Mouse (Mus musculus): ENCODE measurements around the gene Ubxn11. TPM values are rescaled to one million over a fixed set of nuclear protein-coding genes. Genes with fewer than 3 reads are reported as not detected.
A peak's percentile ranks its signal among the peaks of the same experiment; 100 is the strongest.

The Ubxn11 gene
- total and polyA plus RNA-seq, 3 experiments, result 5.4 to 11.9 TPM; not detected in 1

- H3K27me3 ChIP-seq (ENCODE audit: control insufficient read depth in 1 of 2, insufficient read depth in 2 of 2, low read length in 2 of 2), result no peaks in the 10 kb centered on the region
- peaks cover 0 to 5% of the 10 kb centered on the region in 2 experiments; a peak in 1 of 4 replicates for H3K4me1 ChIP-seq (ENCODE audit: control insufficient read depth in 1 of 2, insufficient read depth in 2 of 2, low read length in 2 of 2)
- TF ChIP-seq GABPA (IDR thresholded peaks at IDR 0.05; ENCODE audit: low read depth, low read length) (no peak), ZC3H11A (IDR thresholded peaks at IDR 0.05; ENCODE audit: low read depth, low read length) (no peak), CHD2 (IDR thresholded peaks at IDR 0.05; ENCODE audit: low read length) (no peak), MAX (IDR thresholded peaks at IDR 0.05; ENCODE audit: low read length) (no peak), BHLHE40 (IDR thresholded peaks at IDR 0.05; ENCODE audit: borderline replicate concordance, low read depth, low read length) (no peak), MYB (IDR thresholded peaks at IDR 0.05; ENCODE audit: low read depth, low read length) (no peak), EP300 (IDR thresholded peaks at IDR 0.05; ENCODE audit: low read depth in 1 of 2, low read length in 2 of 2) (no peak), POLR2AphosphoS5 (IDR thresholded peaks at IDR 0.05; ENCODE audit: borderline replicate concordance, low read depth, low read length) (no peak), TCF12 (IDR thresholded peaks at IDR 0.05; ENCODE audit: low read depth, low read length) (no peak), TBP (IDR thresholded peaks at IDR 0.05; ENCODE audit: low read depth, low read length) (no peak), USF1 (IDR thresholded peaks at IDR 0.05; ENCODE audit: low read depth, low read length) (no peak), ZMIZ1 (IDR thresholded peaks at IDR 0.05; ENCODE audit: low read depth, low read length) (no peak), UBTF (IDR thresholded peaks at IDR 0.05; ENCODE audit: borderline replicate concordance, insufficient read depth, low read depth, low read length) (no peak)
- DNase-seq (ENCODE audit: low read depth, low spot score), result no peak
- H3K79me2 ChIP-seq (ENCODE audit: control insufficient read depth, insufficient read depth, low read length, poor library complexity), result no peaks in the 10 kb centered on the region
- no peaks in the 10 kb centered on the region for H3K9me3 ChIP-seq (replicated peaks; ENCODE audit: insufficient read depth, low read length)
- no peaks in the 10 kb centered on the region for H3K36me3 ChIP-seq (ENCODE audit: control insufficient read depth in 1 of 2, insufficient read depth in 2 of 2, low read length in 2 of 2)
- no peak overlapping the region for H3K27ac ChIP-seq (ENCODE audit: control insufficient read depth, low read depth, low read length)
- H3K9ac ChIP-seq (ENCODE audit: control insufficient read depth, low read depth, low read length, poor library complexity, severe bottlenecking), result no peak overlapping the region
- no peak overlapping the region for H3K4me3 ChIP-seq (ENCODE audit: control insufficient read depth in 1 of 2, insufficient read depth in 1 of 2, low read depth in 2 of 2, low read length in 2 of 2)
Measured at GRCm38 (mm10) chr4:134089029-134089428, 13.3 kb upstream of the Ubxn11 start.

DNA sequence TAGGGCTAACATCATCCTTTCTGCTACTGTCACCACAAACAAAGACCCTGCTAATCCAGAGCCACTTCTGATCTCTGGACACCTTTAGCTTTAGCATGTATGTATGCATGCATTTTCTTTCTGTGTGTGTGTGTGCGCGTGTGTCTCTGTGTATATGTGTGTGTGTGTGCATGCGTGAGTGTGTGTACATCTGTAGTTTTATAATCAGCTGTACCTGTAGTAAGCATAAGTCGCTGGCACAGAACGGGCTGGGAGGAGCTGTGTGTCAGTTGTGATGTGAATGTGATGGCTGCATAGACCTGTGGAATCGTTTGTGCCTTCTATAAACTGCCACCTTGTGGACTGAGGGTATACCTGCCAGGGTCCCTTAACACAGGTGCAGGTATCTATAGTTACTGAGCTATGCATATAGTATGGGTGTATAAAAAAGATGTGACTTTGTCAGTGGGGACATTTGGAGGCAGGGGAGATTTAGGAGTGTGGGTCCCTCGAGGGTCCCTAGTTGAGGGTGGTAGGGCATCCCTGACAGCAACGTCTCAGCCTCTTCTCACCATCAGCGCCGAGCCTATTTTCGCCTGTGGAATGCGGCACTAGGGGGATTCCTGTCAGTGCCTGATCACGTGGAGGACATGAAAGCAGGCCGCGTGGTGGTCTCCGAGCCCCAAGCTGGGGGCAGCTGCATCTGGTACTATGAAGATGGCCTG is 11.7 kb upstream of the Ubxn11 start:
- Histone ChIP-seq H3K79me2 (ENCODE audit: control insufficient read depth, insufficient read depth, low read length, poor library complexity) (no peaks in the 10 kb centered on the region), H3K4me3 (ENCODE audit: control insufficient read depth in 1 of 2, insufficient read depth in 1 of 2, low read depth in 2 of 2, low read length in 2 of 2) (no peak overlapping the region), H3K27ac (ENCODE audit: control insufficient read depth, low read depth, low read length) (no peak overlapping the region), H3K36me3 (ENCODE audit: control insufficient read depth in 1 of 2, insufficient read depth in 2 of 2, low read length in 2 of 2) (peaks cover 0 to 5% of the 10 kb centered on the region in 2 experiments; a peak in 1 of 4 replicates), H3K9me3 (replicated peaks; ENCODE audit: insufficient read depth, low read length) (no peaks in the 10 kb centered on the region), H3K9ac (ENCODE audit: control insufficient read depth, low read depth, low read length, poor library complexity, severe bottlenecking) (no peak overlapping the region), H3K4me1 (ENCODE audit: control insufficient read depth in 1 of 2, insufficient read depth in 2 of 2, low read length in 2 of 2) (peaks cover 6 to 11% of the 10 kb centered on the region in 2 experiments; a peak in 3 of 4 replicates), H3K27me3 (ENCODE audit: control insufficient read depth in 1 of 2, insufficient read depth in 2 of 2, low read length in 2 of 2) (no peaks in the 10 kb centered on the region)
- no peak for DNase-seq (ENCODE audit: low read depth, low spot score)
- TF ChIP-seq ZKSCAN1 (IDR thresholded peaks at IDR 0.05; ENCODE audit: low read depth, low read length) (no peak), CTCF (IDR thresholded peaks at IDR 0.05 in 2 of 3, conservative IDR thresholded peaks at IDR 0.05 in 1 of 3; ENCODE audit: control insufficient read depth in 1 of 3, insufficient read depth in 1 of 3, low read depth in 2 of 3, low read length in 3 of 3, poor library complexity in 1 of 3, severe bottlenecking in 1 of 3) (peak in 1 of 3 experiments; percentile 20; a peak in 2 of 6 replicates), MEF2A (IDR thresholded peaks at IDR 0.05; ENCODE audit: extremely low read depth, insufficient replicate concordance, low read depth, low read length, poor library complexity, severe bottlenecking) (no peak)

Data from MEL (cell line).